Mouse (Mus musculus) natural killer cell, adult 2 months (primary cell): Measurements from ENCODE around the gene Sox6.

Experiments used
- DNase-seq, 2 experiments: peaks; one replicate each; pipeline ENCODE4 v3.0.0; 2022; ENCODE audit warnings: low spot score in 2 of 2

The Sox6 gene

GRCm38 (mm10) chr7:115895028-115895671 lies 143.4 kb downstream of the Sox6 start:
- DNase-seq = no peak

DNA sequence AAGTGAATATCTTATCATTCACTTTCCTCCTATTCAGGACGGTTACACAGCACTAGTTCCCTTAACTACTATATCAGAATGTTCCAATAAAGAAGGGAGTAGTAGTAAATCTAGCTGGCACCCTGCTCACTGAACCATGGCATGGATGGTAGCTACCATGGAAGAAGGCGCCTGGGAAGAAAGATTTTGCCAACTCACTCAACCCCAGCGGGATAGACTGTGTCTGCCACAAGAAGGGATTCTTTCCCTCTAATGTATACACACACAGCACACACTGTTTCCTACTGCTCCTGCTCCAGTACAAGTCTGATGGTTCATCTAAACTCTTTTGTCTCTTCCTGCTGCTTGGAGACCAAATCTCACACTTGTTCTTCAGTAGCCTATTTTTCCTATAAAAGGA lies 147.1 kb downstream of the Sox6 start:
- no peak for DNase-seq

- DNase-seq = no peak
Measured at GRCm38 (mm10) chr7:115889926-115890325, 148.7 kb downstream of the Sox6 start.

DNA sequence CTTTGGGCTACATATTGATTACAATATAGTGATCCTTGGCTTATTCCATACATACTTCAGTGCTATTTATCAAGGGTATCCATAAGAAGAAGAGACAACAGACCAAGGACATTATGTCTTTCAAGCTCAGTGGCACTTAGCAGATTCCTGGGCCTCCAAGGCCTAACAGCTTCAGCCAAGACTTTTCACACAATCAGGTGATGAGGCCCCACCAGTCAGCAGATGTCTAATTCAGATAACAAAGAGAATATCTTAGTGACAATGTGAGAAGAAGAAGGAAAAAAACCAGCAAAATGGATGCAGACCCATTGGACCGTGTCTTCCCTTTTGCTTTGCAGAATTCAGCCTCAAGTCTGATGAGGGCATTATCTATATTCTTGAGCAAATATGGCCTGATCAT lies 150.0 kb downstream of the Sox6 start:
- DNase-seq = no peak

GRCm38 (mm10) chr7:115888120-115888519 lies 150.5 kb downstream of the Sox6 start:
- no peak for DNase-seq

DNA sequence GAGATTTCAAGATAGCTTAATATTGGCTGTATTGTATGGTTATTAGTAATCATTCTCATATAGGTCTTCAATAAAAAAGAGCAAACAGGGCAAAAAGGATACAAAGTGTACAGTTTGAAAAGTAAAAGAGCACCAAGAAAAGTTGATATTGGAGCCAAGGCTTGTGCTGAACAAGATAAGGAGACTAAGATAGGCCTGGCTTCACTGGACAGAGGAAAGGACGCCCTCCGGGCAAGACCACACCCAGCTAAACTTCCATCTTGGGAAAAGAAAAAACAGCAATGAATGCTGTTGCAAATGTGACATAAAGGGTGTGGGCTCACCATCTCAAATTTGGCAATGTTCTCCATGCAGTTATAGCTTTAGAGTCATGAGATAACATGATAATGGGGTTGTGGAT lies 165.7 kb downstream of the Sox6 start:
- DNase-seq = no peak

DNA sequence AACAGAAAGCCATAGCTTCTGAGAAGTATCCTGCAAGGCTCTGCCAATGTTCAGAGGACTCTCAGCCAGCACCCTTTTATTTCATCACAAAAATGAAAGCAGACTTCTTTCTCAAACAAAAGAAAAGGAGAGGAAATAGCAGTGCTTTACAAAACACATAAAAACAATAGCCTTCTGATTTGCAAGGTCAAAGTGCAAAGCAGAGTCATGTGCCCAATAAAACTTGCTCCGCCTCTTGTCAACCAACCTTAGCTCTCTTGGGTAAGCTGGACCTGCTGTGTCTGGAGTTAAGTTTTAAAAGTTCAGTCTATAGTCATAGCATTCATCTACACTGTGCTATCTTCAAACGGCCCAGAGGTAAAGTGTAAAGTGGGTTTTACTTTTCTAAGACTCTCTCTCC lies 170.1 kb downstream of the Sox6 start:
- DNase-seq = no peak

DNA sequence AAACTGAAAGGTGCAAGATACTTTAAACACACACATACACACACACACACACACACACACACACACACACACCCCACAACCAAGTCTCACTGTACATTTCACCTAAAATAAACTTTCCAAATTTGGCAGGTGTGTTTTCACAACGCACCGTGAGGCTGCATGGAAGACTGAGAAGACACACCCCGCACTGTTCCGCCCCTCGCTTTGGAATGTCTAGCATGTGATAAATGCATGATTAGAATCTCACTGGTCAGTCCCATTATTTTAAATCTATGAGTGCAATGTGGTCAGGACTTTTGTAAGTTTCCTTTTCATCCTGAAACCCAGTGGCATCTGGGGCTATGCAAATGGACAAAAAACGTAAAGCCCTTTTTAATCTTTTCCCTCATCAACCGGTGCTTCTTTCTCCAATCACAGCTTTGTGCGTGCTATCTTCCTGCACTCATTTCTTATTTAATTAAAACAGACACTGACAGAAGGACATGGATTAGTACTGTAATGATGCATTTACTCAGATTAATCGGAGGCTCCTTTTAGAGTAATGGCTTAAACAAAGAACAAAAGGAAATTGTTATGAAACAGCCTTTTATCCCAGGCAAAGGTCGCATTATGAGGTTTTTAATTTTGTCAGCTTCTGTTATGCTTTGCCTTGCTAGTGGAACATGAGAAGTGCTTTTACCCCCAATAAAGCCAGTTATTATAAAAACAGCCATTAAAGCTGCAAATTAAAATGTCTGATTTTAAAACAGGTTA lies 170.9 kb downstream of the Sox6 start:
- no peak for DNase-seq

GRCm38 (mm10) chr7:115866698-115867500 lies 171.7 kb downstream of the Sox6 start:
- DNase-seq = no peak

- DNase-seq = no peak
Measured at GRCm38 (mm10) chr7:115865979-115866697, 172.5 kb downstream of the Sox6 start.

DNA sequence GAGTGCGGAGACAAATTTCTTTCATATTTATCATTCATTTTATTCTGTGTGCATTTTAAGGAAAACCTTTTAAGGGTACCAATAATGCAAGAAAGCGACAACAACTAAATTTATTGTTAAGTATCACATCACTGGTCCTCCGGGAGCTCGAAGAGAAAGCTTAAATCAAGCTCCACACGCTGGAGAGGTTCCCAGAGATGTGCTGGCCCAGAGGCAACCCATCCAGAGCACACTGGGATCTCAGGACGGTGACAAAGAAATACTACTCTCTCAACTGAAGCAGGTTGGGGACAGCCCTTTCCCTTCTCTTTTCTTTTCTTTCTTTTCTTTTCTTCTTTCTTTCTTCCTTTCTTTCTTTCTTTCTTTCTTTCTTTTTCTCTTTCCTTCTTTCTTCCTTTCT lies 173.4 kb downstream of the Sox6 start:
- DNase-seq = no peak

DNA sequence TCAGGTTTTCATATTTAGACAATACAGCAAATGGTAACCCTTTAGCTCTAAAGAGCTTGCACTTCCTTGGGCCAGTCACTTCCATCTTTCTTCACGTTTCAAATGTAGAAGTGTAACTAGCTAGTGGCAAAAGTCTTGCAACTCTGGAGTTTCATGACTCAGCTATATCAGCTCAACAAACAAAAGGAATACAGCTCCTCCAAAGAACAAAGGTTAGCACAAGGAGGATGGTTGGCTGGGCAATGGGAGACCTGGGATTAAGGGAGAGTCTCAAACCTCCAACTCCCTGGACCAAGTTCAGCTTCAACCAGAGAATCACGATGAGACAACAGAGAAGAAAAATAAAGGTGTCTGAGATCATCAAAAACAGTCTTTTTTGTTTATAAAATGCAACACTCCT lies 174.2 kb downstream of the Sox6 start:
- DNase-seq = no peak

- DNase-seq = no peak
Measured at GRCm38 (mm10) chr7:115859691-115860401, 178.8 kb downstream of the Sox6 start.

DNA sequence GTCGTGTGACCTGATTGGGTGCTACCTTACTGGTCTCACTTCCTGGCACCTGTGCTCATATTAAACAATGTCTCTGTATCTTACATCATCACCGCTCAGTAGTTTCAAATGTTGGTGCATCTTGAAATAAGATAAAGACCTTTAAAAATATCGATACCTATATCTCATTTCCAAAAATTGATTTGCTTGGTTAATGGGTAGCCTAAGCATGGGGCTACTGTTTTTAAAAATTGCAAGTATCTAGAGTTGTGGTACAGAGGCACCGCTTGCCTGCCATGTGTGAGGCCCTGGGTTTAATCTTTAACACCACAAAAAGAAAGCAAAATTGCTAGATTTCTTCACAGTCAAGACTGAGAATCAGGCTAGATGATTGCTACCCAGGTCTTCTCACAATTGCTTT lies 187.5 kb downstream of the Sox6 start:
- no peak for DNase-seq

GRCm38 (mm10) chr7:115845791-115846366 lies 192.7 kb downstream of the Sox6 start:
- no peak for DNase-seq

DNA sequence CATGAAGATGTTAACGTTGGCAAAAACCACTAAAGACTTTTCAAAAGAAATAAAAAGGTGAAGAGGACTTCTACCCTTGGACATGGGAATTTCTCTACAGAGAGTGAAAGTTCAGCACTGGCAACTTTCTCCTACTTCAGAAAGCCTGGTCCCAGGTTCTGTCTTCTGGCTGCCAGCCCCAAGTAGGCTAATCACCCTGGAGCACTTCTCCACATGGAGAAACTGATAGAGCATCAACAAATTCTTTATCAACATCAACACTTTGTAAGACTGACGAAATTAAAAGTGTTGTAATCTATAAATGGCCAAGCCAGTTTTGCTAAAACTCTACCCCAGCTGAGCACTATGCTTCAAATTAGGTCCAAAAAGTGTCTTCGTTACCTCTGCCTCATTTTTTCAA lies 193.7 kb downstream of the Sox6 start:
- DNase-seq = no peak

DNA sequence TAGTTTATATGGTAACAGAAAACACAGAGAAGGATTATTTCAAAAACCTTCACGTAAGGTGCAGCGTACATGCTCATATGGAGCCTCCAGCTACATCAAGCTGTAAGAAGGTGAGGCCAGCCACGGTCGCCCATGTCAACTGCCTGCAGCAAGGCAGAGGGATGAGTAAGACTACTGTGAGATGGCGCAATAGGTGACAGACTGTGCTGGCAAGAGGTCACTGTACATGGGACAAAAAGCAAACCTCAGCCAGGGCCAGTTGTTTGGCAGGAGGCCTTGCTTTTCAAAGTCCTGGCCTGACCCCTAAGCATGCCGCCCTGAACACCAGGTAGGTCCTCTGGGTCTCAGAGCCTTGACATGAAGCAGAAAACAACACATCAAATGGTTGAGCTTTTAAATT lies 194.2 kb downstream of the Sox6 start:
- no peak for DNase-seq

DNA sequence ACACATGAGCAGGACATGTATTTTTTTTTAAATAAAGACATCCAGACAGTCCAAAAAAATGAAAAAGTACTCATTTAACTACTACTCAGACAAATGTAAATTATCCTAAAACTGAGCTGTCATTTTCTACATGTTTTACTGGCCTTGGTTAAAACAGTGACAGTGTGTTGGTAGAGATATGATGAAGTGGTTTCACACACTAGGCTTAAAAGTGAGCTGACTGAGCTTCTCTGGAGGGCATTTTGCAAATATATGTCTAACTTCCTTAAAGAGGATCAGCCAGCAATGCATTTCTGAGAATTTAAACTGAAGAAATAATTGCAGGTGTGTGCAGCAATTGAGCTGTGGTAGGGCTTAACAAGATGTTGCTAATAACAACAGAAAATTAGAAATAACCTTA lies 196.3 kb downstream of the Sox6 start:
- DNase-seq = no peak

- no peak for DNase-seq
Measured at GRCm38 (mm10) chr7:115840613-115841012, 198.0 kb downstream of the Sox6 start.

GRCm38 (mm10) chr7:115835005-115835404 lies 203.6 kb downstream of the Sox6 start:
- DNase-seq = no peak

DNA sequence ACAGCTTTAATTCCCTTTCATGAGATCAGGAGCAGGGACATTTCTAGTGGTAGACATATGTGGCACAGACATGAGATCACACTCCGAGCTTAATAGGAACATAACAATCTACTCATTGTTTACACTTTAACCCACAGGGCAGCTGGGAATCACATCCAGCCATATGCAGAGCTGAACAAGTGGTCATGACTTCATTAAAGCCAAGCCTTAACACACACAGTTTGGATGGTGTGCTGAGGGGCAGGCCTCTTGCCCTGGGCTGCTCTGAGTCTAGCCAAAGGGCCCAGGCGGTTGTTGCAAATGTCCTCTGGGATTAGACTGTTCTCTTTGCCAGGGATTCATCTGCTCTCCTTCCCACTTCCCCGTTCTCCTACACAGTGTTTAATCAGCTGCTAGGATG lies 204.9 kb downstream of the Sox6 start:
- DNase-seq = no peak
